Mouse (Mus musculus) ES-Bruce4 (cell line): ENCODE data around the gene Foxn4. TPM values are rescaled to one million over a fixed set of nuclear protein-coding genes. Genes with fewer than 3 reads are reported as not detected.

ENCODE experiments used
- H3K27ac ChIP-seq: 2 replicates; pipeline ENCODE4 v1.5.1; 2012; ENCODE audit warnings: low read length, inconsistent platforms; ENCODE audit not compliant: insufficient read depth
- H3K27me3 ChIP-seq: 2 replicates; pipeline ENCODE4 v1.6.1; 2012; ENCODE audit warnings: mild to moderate bottlenecking, low read length, inconsistent platforms; ENCODE audit not compliant: control insufficient read depth, poor library complexity, insufficient read depth, severe bottlenecking
- H3K36me3 ChIP-seq: 2 replicates; pipeline ENCODE4 v1.6.1; 2012; ENCODE audit warnings: inconsistent platforms, mild to moderate bottlenecking, low read length, moderate library complexity; ENCODE audit not compliant: control insufficient read depth, poor library complexity, insufficient read depth, severe bottlenecking
- H3K4me1 ChIP-seq: one replicate; pipeline ENCODE4 v1.8.1; 2011; ENCODE audit warnings: low read length; ENCODE audit not compliant: control insufficient read depth, insufficient read depth
- H3K4me3 ChIP-seq: 2 replicates; pipeline ENCODE4 v1.5.1; 2011; ENCODE audit warnings: low read depth, mild to moderate bottlenecking, low read length
- H3K9ac ChIP-seq: 2 replicates; pipeline ENCODE4 v1.6.1; 2012; ENCODE audit warnings: low read depth, mild to moderate bottlenecking, inconsistent platforms; ENCODE audit not compliant: poor library complexity, severe bottlenecking
- H3K9me3 ChIP-seq: replicated peaks from 2 replicates; pipeline ENCODE4 v1.6.1; 2012; ENCODE audit warnings: mild to moderate bottlenecking, low read length, inconsistent platforms; ENCODE audit not compliant: control insufficient read depth, poor library complexity, insufficient read depth, severe bottlenecking
- CTCF ChIP-seq: IDR thresholded peaks from one replicate; pipeline ENCODE4 v1.8.1; 2011; ENCODE audit warnings: low read depth, low read length
- EP300 ChIP-seq: IDR thresholded peaks from 2 replicates; pipeline ENCODE4 v1.6.1; 2011; ENCODE audit warnings: low read depth, low read length; ENCODE audit not compliant: insufficient read depth
- POLR2A ChIP-seq: IDR thresholded peaks from one replicate; pipeline ENCODE4 v1.8.1; 2011; ENCODE audit warnings: low read length; ENCODE audit not compliant: insufficient read depth
- polyA plus RNA-seq: library from polyadenylated mRNA; stranded (reverse); fragments of >200 nt; gene quantifications from 2 replicates; pipeline ENCODE4 v1.2.4, GENCODE M21; 2011; ENCODE audit warnings: low read depth; ENCODE audit not compliant: missing spikeins, insufficient read depth, insufficient read length

Gene Foxn4
- polyA plus RNA-seq, 1 experiment, result 3.7 TPM

DNA sequence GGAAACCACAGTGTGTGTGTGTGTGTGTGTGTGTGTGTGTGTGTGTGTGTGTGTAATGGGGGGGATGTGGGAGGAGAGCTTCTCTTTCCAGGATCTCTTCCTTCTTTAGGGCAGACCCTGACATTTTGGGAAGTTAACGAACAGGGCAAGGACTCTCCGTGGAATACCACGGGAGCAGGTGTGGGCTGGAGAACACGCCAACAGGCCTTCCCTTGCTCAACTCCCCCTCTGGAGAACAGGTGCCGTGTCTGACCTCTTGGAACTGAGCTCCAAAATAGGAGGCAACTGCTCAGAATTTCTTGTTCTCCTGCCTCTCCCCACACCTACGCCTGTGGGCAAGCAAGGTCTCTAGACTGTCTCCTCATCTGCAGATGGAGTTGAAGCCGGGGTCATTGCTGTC is 4.1 kb downstream of the Foxn4 start:
- no peaks in the 10 kb centered on the region for H3K36me3 ChIP-seq
- no peak overlapping the region for H3K9ac ChIP-seq
- H3K4me1 ChIP-seq, result peaks cover 2% of the 10 kb centered on the region
- no peak overlapping the region for H3K4me3 ChIP-seq
- peaks cover 2% of the 10 kb centered on the region for H3K27me3 ChIP-seq
- no peaks in the 10 kb centered on the region for H3K9me3 ChIP-seq
- H3K27ac ChIP-seq, result no peak overlapping the region
- TF ChIP-seq EP300 (no peak), POLR2A (no peak), CTCF (no peak)

DNA sequence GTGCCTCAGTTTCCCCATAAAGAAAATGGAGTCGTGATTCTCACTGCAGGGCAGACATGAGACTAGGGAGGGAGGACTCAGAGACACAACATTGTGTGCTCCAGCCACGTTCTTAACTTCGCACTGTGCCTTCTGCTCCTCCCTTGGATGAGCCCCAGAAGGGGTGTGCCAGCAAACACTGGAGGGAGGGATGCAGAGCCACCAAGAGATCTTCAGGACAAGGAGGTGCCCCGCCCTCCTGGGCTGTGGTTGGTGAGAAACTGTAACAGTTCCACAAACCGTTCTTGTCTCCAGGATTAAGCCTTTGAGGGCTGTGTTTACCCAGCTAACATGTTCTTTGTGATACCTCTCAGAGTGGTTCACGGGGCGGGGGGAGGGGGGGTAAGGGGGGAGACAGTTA is 5.0 kb downstream of the Foxn4 start:
- Histone ChIP-seq H3K27me3 (no peaks in the 10 kb centered on the region), H3K9ac (no peak overlapping the region), H3K4me1 (peaks cover 2% of the 10 kb centered on the region), H3K4me3 (no peak overlapping the region), H3K27ac (no peak overlapping the region), H3K9me3 (no peaks in the 10 kb centered on the region), H3K36me3 (no peaks in the 10 kb centered on the region)
- TF ChIP-seq CTCF, result no peak
- no peak for TF ChIP-seq EP300
- no peak for TF ChIP-seq POLR2A

DNA sequence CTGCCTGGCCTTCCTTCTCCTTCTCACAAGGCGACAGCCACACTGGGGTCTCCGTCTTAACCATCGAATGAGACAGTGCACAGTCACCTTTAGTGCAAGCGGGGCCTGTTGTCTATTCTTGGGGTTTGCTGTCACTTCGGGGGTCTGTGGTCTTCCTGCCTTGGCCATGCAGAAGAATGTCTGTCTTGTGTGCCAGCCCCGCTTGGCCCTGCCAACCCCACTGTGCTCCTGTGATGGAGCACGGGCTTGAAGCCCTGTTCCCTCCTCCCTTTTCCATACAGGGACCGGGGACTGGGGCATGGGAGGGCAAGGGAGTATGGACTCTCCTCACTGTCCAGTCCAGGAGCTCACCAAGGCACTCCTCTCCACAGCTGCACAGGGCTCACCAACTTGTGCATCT is 8.8 kb downstream of the Foxn4 start:
- Histone ChIP-seq H3K27ac (no peak overlapping the region), H3K9me3 (no peaks in the 10 kb centered on the region), H3K36me3 (no peaks in the 10 kb centered on the region), H3K9ac (no peak overlapping the region), H3K4me1 (peaks cover 2% of the 10 kb centered on the region), H3K27me3 (no peaks in the 10 kb centered on the region), H3K4me3 (no peak overlapping the region)
- TF ChIP-seq POLR2A (no peak), CTCF (no peak)

DNA sequence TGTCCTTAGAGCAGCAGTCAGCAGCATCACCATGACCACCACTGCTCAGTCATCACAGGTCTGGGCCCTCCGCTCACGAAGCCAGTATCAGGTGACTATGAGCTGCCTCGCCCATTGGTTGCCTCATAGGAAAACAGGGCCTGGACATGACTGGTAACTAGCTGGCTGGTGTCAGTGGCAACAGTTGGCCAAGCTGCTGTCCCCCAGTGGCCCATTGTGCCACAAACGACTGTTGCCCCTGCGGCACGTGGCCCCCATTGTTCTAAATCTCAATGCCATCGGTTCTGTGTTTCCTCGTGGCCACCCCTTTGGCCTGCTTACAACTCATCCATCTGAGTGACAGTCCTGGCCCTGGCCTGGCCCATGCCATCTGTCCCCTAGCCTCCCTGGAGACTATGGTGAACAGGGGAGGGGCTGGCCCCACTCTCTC is 9.6 kb downstream of the Foxn4 start:
- Histone ChIP-seq H3K9ac (no peak overlapping the region), H3K9me3 (no peaks in the 10 kb centered on the region), H3K27ac (no peak overlapping the region), H3K4me1 (peaks cover 2% of the 10 kb centered on the region), H3K4me3 (no peak overlapping the region), H3K27me3 (no peaks in the 10 kb centered on the region), H3K36me3 (no peaks in the 10 kb centered on the region)
- TF ChIP-seq EP300, result no peak
- no peak for TF ChIP-seq POLR2A
- no peak for TF ChIP-seq CTCF

DNA sequence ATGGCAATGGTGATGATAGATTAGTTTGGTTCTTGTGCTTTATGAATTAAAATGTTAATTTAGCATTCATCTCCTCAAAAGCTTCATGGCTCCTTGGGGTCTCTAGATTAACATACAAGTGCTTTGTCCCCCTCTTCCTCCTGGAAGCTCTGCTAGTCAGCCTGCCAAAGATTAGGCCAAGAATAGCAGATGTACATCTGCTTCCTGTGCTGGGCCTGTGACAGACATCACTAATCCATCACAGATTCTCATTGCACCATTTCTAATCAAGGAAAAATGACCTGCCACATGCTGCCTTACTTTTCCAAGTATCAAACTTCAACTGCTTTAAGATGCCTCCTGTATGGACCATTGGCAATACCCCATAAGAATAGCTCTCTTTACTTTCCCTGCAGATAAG is 12.1 kb downstream of the Foxn4 start:
- Histone ChIP-seq H3K9me3 (no peaks in the 10 kb centered on the region), H3K4me1 (no peaks in the 10 kb centered on the region), H3K4me3 (no peak overlapping the region), H3K27me3 (no peaks in the 10 kb centered on the region), H3K9ac (no peak overlapping the region), H3K36me3 (no peaks in the 10 kb centered on the region), H3K27ac (no peak overlapping the region)
- TF ChIP-seq CTCF (no peak), EP300 (no peak), POLR2A (no peak)

DNA sequence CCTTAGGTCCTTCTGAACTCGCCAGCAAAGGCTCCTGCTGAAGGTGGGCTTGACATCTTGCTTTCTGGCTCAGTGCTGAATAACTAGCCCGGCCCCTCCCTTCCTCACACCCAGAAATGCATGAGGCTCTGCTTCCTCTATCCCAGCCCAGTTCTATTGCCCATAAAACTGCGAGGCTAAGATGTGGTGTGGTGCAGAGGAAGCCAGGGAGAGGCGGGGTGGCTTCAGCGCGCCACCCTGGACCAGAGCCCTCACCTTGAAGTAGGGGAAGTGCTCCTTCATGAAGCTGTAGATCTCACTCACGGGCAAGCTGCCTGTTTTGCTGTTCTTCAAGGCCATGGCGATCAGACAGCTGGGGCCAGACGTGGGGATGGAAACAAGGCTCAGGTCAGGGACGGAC is 14.1 kb downstream of the Foxn4 start:
- no peak overlapping the region for H3K9ac ChIP-seq
- no peaks in the 10 kb centered on the region for H3K4me1 ChIP-seq
- TF ChIP-seq EP300, result no peak
- no peak for TF ChIP-seq CTCF
- TF ChIP-seq POLR2A, result no peak
- no peaks in the 10 kb centered on the region for H3K36me3 ChIP-seq
- no peak overlapping the region for H3K27ac ChIP-seq
- no peaks in the 10 kb centered on the region for H3K27me3 ChIP-seq
- H3K4me3 ChIP-seq, result no peak overlapping the region
- H3K9me3 ChIP-seq, result no peaks in the 10 kb centered on the region
